In the genomic region with DNA sequence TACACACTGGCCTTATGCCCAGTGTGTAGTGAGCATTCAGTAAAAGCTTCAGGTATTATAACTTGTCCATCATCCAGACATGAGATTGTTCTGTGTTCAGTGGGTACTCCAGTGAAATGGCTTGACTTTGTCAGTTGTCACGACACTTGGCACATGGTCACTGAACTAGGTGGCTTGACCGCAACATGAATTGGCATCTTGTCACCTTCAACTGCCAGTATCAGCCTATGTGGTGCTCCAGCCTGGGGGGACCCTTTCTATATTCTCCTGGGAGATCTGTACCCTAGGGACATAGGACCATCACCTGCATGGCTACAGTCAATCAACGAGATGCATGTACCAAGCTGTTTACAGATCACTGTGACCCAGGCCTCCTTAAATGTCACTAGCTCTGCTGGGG, we compare ENCODE assay signal across 17 mouse cellular contexts.
DNase-seq lines count a peak whose midpoint lies in the region; TF ChIP-seq lines count a peak whose summit lies in the region.
"Had no signal": no experiment of that assay in that cellular context is flagged by ENCODE, and none has a peak within 500 bp of the region (broad histone marks: within the 10 kb centered on the region; RNA-seq: fewer than 3 reads in every experiment).

No protein-coding gene starts in this region.

- no peak overlapping the region for H3K4me3 ChIP-seq in cerebellum, adult 2 months (replicated peaks; ENCODE audit: insufficient read depth, low read depth, low read length)
- H3K4me3 ChIP-seq: embryonic facial prominence, embryonic 15.5 days; erythroblast, embryonic 14.5 days; forebrain, embryonic 10.5 days; gastrocnemius, adult 2 months; hindbrain, embryonic 15.5 days had no signal

- H3K27me3 ChIP-seq in cerebellum, adult 2 months (ENCODE audit: control insufficient read depth, insufficient read depth, low read length) = no peaks in the 10 kb centered on the region
- H3K27me3 ChIP-seq: embryonic facial prominence, embryonic 15.5 days; hindbrain, embryonic 15.5 days had no signal

- TF ChIP-seq POLR2A in cerebellum, adult 2 months (IDR thresholded peaks at IDR 0.05; ENCODE audit: borderline replicate concordance, insufficient read depth, low read length) = no peak

- H3K4me1 ChIP-seq in cerebellum, adult 2 months (ENCODE audit: control insufficient read depth, insufficient read depth, low read length) = peaks cover 6% of the 10 kb centered on the region
- H3K4me1 ChIP-seq: embryonic facial prominence, embryonic 15.5 days; forebrain, embryonic 10.5 days had no signal

- peak; percentile 18 to 58 for DNase-seq in cerebellum, adult 2 months
- no peak for DNase-seq in cerebellum, adult 11 months
- DNase-seq in heart, adult 8-10 months (ENCODE audit: low spot score) = peak; percentile 1
- no peak for DNase-seq in heart, postnatal 4 days
- peak; percentile 58 to 60 for DNase-seq in cerebellum, postnatal 10 days
- DNase-seq in cerebellum, postnatal 36 days = peak; percentile 33 to 34
- DNase-seq in spleen, adult 12 weeks (ENCODE audit: low spot score) = no peak
- DNase-seq: adrenal gland, postnatal 10 days; embryo, embryonic 11 days; gastrocnemius, adult 2 months; gastrocnemius, postnatal 36 days; heart, adult 18-20 months; kidney, adult 8-10 months had no signal

- WGBS in cerebellum, adult 2 months = 88% methylated on average over 3 of the region's 3 CpGs

- TF ChIP-seq CTCF in cerebellum, adult 2 months (IDR thresholded peaks at IDR 0.05; ENCODE audit: borderline replicate concordance, insufficient read depth, low read depth, low read length) = no peak

- H3K27ac ChIP-seq in cerebellum, adult 2 months (ENCODE audit: insufficient read depth, low read length) = no peak overlapping the region
- H3K27ac ChIP-seq: embryonic facial prominence, embryonic 15.5 days; forebrain, embryonic 10.5 days; gastrocnemius, adult 2 months; hindbrain, embryonic 15.5 days had no signal

Comparison
In these comparisons a context has a peak if more than half of its experiments do, and no peak if none do; other contexts are left out.
1. DNase-seq: peak in cerebellum, adult 2 months (2 of 2), heart, adult 8-10 months (single experiment), cerebellum, postnatal 10 days (2 of 2) and cerebellum, postnatal 36 days (2 of 2); none in cerebellum, adult 11 months (single experiment), heart, postnatal 4 days (single experiment) and spleen, adult 12 weeks (single experiment).